Mouse (Mus musculus): ENCODE results near the gene Hikeshi. TPM values are rescaled to one million over a fixed set of nuclear protein-coding genes. Genes with fewer than 3 reads are reported as not detected.

Hikeshi gene
- total and polyA plus RNA-seq, 3 experiments: 66.6 to 126 (median 67.5) TPM

DNA sequence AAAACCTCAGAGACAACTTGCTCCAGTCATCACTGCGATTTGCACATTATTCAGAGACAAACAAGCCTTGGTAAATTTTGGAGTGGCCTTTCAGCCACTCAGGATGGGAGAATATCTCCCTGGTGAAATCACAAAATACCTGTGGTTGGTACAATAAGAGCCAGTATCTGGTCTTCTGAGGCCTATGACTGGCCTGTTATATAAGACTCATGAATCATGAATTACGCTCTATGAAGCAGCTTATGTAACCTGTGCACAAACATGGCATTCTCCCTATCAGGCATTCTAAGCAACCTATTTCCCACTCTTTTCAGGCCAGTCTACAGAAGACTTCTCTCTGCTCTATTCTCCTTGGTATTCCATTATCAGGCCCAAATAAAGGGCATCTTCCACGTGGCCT is 28.6 kb downstream of the Hikeshi start:
- no peaks in the 10 kb centered on the region for H3K4me1 ChIP-seq (ENCODE audit: control insufficient read depth in 1 of 2, insufficient read depth in 2 of 2)
- H3K9me3 ChIP-seq (replicated peaks; ENCODE audit: low read length): no peaks in the 10 kb centered on the region
- H3K27me3 ChIP-seq (replicated peaks): no peaks in the 10 kb centered on the region
- in situ Hi-C loops (cut with MboI; ENCODE audit: low pct_ligation_motif_present, low pct_unique_long_range_greater_than_20kb, low sequenced_read_pairs) (no loop called here), dilution Hi-C loops (cut with MboI; ENCODE audit: extremely low pct_ligation_motif_present, extremely low pct_unique_long_range_greater_than_20kb, low sequenced_read_pairs) (no loop called here)
- DNase-seq (ENCODE audit: extremely low read depth): no peak
- no peaks in the 10 kb centered on the region for H3K79me2 ChIP-seq (replicated peaks; ENCODE audit: control insufficient read depth, extremely low read depth, insufficient read depth, poor library complexity, severe bottlenecking)
- H3K36me3 ChIP-seq (replicated peaks in 1 of 2; ENCODE audit: control insufficient read depth in 1 of 2, insufficient read depth in 1 of 2, low read length in 1 of 2): peaks cover 2 to 8% of the 10 kb centered on the region in 2 experiments
- TF ChIP-seq NELFE (IDR thresholded peaks at IDR 0.05; ENCODE audit: low read depth, low read length) (no peak), SIN3A (IDR thresholded peaks at IDR 0.05; ENCODE audit: low read length) (no peak), JUND (conservative IDR thresholded peaks at IDR 0.05; ENCODE audit: low read depth, low read length) (no peak), TCF12 (IDR thresholded peaks at IDR 0.05; ENCODE audit: low read depth, low read length) (no peak), KAT2A (IDR thresholded peaks at IDR 0.05; ENCODE audit: insufficient replicate concordance, low read length) (no peak), MYC (IDR thresholded peaks at IDR 0.05; ENCODE audit: low read depth, low read length) (no peak), MAX (IDR thresholded peaks at IDR 0.05; ENCODE audit: low read length) (no peak), IRF4 (IDR thresholded peaks at IDR 0.05; ENCODE audit: low read depth, low read length) (no peak), RAD21 (IDR thresholded peaks at IDR 0.05; ENCODE audit: low read depth, low read length) (no peak), POLR2A (IDR thresholded peaks at IDR 0.05; ENCODE audit: low read depth, low read length) (no peak), ZMIZ1 (IDR thresholded peaks at IDR 0.05; ENCODE audit: low read depth, low read length) (no peak), E2F4 (IDR thresholded peaks at IDR 0.05; ENCODE audit: insufficient replicate concordance, low read depth, low read length) (no peak), MXI1 (IDR thresholded peaks at IDR 0.05; ENCODE audit: low read depth, low read length) (no peak), CHD1 (IDR thresholded peaks at IDR 0.05; ENCODE audit: low read depth, low read length) (no peak), PAX5 (IDR thresholded peaks at IDR 0.05; ENCODE audit: low read length) (no peak), CHD2 (IDR thresholded peaks at IDR 0.05; ENCODE audit: low read length) (no peak)
- no peak overlapping the region for H3K4me2 ChIP-seq (ENCODE audit: insufficient read depth, low read depth, poor library complexity, severe bottlenecking)
- no peak overlapping the region for H3K27ac ChIP-seq (ENCODE audit: insufficient read depth, low read depth)
- no peak overlapping the region for H3K9ac ChIP-seq (ENCODE audit: insufficient read depth, low read depth)
- H3K4me3 ChIP-seq (replicated peaks in 1 of 3; ENCODE audit: low read depth in 2 of 3, low read length in 2 of 3, poor library complexity in 1 of 3): no peak overlapping the region

GRCm38 (mm10) chr7:89909711-89910110 is 31.3 kb downstream of the Hikeshi start:
- no peak overlapping the region for H3K4me3 ChIP-seq (replicated peaks in 1 of 3; ENCODE audit: low read depth in 2 of 3, low read length in 2 of 3, poor library complexity in 1 of 3)
- no peak overlapping the region for H3K27ac ChIP-seq (ENCODE audit: insufficient read depth, low read depth)
- no peaks in the 10 kb centered on the region for H3K4me1 ChIP-seq (ENCODE audit: control insufficient read depth in 1 of 2, insufficient read depth in 2 of 2)
- no peaks in the 10 kb centered on the region for H3K9me3 ChIP-seq (replicated peaks; ENCODE audit: low read length)
- H3K27me3 ChIP-seq (replicated peaks): no peaks in the 10 kb centered on the region
- H3K9ac ChIP-seq (ENCODE audit: insufficient read depth, low read depth): no peak overlapping the region
- H3K36me3 ChIP-seq (replicated peaks in 1 of 2; ENCODE audit: control insufficient read depth in 1 of 2, insufficient read depth in 1 of 2, low read length in 1 of 2): no peaks in the 10 kb centered on the region
- no peak overlapping the region for H3K4me2 ChIP-seq (ENCODE audit: insufficient read depth, low read depth, poor library complexity, severe bottlenecking)
- dilution Hi-C loops (cut with MboI; ENCODE audit: extremely low pct_ligation_motif_present, extremely low pct_unique_long_range_greater_than_20kb, low sequenced_read_pairs) (no loop called here), in situ Hi-C loops (cut with MboI; ENCODE audit: low pct_ligation_motif_present, low pct_unique_long_range_greater_than_20kb, low sequenced_read_pairs) (no loop called here)
- DNase-seq (ENCODE audit: extremely low read depth): no peak
- TF ChIP-seq KAT2A (IDR thresholded peaks at IDR 0.05; ENCODE audit: insufficient replicate concordance, low read length): no peak
- TF ChIP-seq JUN (IDR thresholded peaks at IDR 0.05; ENCODE audit: insufficient read depth, low read depth, low read length): no peak
- no peak for TF ChIP-seq CHD1 (IDR thresholded peaks at IDR 0.05; ENCODE audit: low read depth, low read length)
- no peak for TF ChIP-seq JUND (conservative IDR thresholded peaks at IDR 0.05; ENCODE audit: low read depth, low read length)
- no peak for TF ChIP-seq MXI1 (IDR thresholded peaks at IDR 0.05; ENCODE audit: low read depth, low read length)
- TF ChIP-seq GABPA (IDR thresholded peaks at IDR 0.05; ENCODE audit: insufficient replicate concordance, low read depth, low read length): no peak
- TF ChIP-seq ZKSCAN1 (IDR thresholded peaks at IDR 0.05; ENCODE audit: borderline replicate concordance, low read depth, low read length): no peak
- TF ChIP-seq EP300 (IDR thresholded peaks at IDR 0.05; ENCODE audit: low read length): no peak
- TF ChIP-seq MYC (IDR thresholded peaks at IDR 0.05; ENCODE audit: low read depth, low read length): no peak
- no peak for TF ChIP-seq RCOR1 (conservative IDR thresholded peaks at IDR 0.05; ENCODE audit: low read depth, low read length)
- no peak for TF ChIP-seq HCFC1 (IDR thresholded peaks at IDR 0.05; ENCODE audit: low read depth, low read length)
- no peak for TF ChIP-seq MAFK (IDR thresholded peaks at IDR 0.05; ENCODE audit: insufficient replicate concordance, low read length)
- no peak for TF ChIP-seq MAX (IDR thresholded peaks at IDR 0.05; ENCODE audit: low read length)
- no peak for TF ChIP-seq ZMIZ1 (IDR thresholded peaks at IDR 0.05; ENCODE audit: low read depth, low read length)
- TF ChIP-seq SMC3 (IDR thresholded peaks at IDR 0.05; ENCODE audit: low read depth, low read length): no peak
- no peak for TF ChIP-seq NELFE (IDR thresholded peaks at IDR 0.05; ENCODE audit: low read depth, low read length)
- TF ChIP-seq ZC3H11A (IDR thresholded peaks at IDR 0.05; ENCODE audit: low read depth, low read length): no peak
- no peak for TF ChIP-seq IRF4 (IDR thresholded peaks at IDR 0.05; ENCODE audit: low read depth, low read length)
- TF ChIP-seq TBP (conservative IDR thresholded peaks at IDR 0.05; ENCODE audit: low read depth, low read length): no peak
- TF ChIP-seq ETS1 (conservative IDR thresholded peaks at IDR 0.05; ENCODE audit: low read depth, low read length): no peak
- H3K79me2 ChIP-seq (replicated peaks; ENCODE audit: control insufficient read depth, extremely low read depth, insufficient read depth, poor library complexity, severe bottlenecking): no peaks in the 10 kb centered on the region

All from CH12.LX (cell line).